Mouse (Mus musculus): ENCODE measurements around the gene Meiob. TPM values are rescaled to one million over a fixed set of nuclear protein-coding genes. Genes with fewer than 3 reads are reported as not detected.

Gene Meiob
- total RNA-seq, 2 experiments from 2014 or later, result not detected

GRCm38 (mm10) chr17:24874405-24874745 is 70.3 kb downstream of the Meiob start:
- DNase-seq, result no peak

DNA sequence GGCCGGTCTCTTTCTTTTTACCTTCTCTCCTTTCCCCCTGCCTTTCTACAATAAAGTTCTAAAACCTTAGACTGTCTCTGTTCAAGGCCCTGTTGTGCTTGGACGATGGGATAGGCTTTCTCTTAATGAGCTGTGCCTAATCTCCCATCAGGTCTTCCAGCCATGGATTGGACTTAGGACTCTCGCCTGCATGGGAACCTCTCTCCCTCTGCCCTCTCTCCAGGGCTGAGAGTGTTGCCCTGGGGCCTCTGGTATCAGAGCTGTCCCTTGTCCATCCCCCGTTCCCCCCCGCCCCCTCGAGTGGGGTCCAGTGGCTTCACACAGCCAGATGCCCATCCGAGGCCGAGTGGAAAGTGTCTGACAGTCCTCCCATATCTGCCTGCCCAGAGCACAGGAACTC is 70.9 kb downstream of the Meiob start:
- no peak for DNase-seq

GRCm38 (mm10) chr17:24877336-24878116 is 73.4 kb downstream of the Meiob start:
- peak; percentile 56 for DNase-seq

DNA sequence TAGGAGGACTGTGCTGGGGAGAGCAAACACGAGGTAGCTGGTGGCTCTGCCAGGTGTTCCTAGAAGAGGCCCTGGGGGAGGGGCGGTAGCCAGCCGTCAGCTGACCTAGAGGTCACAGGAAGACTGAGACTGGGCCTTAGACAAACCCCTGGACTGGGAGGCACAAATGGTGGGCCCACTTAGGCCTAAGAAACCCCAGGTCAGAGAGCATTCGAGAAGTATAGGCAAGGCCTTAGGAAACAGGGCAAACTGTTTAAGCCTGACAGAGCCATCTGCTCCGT is 74.0 kb downstream of the Meiob start:
- DNase-seq, result peak; percentile 63

DNA sequence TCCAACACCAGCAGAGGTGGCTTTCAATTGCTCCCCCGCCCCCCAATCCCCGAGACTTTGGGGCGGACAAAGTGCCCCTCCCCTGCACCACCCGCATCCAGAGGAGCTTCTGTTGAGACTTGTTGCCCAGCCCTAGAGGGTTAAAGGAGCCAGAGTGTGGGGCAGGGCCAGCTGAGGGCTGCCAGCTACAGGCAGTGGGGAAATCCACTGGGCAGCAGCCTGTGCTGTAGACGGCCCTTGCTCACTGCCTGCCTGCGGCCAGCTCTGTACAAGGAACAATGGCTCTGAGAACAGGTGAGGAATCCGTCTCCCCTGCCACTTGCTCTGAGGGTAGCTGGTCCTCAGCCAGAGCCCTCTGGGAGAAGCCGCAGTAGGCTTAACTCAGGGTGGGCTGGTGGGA is 74.4 kb downstream of the Meiob start:
- no peak for DNase-seq

GRCm38 (mm10) chr17:24881738-24882440 is 77.8 kb downstream of the Meiob start:
- DNase-seq, result no peak

DNA sequence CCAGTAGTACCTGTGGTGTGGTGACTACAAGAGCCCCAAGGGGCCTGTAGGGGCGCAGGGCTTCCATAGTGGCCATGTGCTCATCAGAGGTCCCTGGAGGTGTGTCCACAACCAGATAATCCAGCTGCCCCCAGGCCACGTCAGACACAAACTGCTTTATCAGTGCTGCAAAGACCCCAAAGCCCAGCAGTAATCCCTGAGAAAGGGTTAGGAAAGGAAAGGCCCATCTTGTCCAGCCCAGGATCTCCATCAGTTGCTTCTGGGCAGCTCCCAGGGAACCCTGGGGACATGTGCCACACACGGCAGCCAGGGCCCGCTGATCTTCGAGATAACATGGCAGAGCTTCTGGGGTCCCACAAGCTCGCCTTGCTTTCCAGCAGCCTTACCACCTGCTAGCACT is 80.3 kb downstream of the Meiob start:
- DNase-seq, result no peak

GRCm38 (mm10) chr17:24885356-24886133 is 81.5 kb downstream of the Meiob start:
- DNase-seq, result no peak

GRCm38 (mm10) chr17:24886134-24886931 is 82.2 kb downstream of the Meiob start, which contains the start of the genes Nubp2 and Spsb3:
TSS of gene Nubp2 (minus strand) at chr17:24886349.
TSS of gene Spsb3 (plus strand) at chr17:24886643.
- DNase-seq, result peak; percentile 99

- no peak for DNase-seq
Measured at GRCm38 (mm10) chr17:24886932-24887271, 82.8 kb downstream of the Meiob start.

DNA sequence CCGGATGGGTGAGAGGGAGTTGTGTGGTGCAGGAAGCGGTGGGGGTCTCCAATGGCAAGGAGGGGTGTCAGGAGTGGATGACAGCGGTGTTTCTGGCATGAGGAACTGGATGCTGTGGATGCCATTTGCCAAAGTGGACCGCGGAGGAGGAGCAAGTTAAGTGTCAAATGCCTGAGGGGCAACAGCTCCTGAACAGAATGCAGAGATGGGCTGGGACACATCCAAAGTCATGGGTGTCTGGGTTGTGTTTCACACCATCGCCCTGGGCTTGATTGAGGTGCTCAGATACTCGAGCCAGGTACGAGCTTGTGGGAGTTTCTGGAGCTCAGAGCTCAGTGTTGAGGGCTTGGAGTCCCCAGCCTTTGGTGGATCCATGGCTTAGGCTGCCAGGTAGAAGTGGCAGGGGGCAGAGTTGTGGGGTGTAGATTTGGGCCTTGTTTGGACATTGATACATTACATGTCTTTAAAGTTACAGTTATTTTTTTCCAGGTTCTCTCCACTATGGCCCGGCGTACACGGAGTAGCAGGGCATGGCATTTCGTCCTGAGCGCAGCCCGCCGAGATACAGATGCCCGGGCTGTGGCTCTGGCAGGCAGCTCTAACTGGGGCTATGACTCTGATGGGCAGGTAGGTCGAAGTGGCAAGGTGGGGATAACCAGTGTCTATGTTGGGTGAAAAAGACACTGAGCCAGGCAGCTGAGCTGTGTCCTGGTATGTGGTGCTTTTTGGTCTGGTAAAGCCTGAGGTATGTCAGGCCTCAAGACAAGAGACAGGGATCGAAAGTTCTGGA is 83.4 kb downstream of the Meiob start:
- DNase-seq, result no peak

DNA sequence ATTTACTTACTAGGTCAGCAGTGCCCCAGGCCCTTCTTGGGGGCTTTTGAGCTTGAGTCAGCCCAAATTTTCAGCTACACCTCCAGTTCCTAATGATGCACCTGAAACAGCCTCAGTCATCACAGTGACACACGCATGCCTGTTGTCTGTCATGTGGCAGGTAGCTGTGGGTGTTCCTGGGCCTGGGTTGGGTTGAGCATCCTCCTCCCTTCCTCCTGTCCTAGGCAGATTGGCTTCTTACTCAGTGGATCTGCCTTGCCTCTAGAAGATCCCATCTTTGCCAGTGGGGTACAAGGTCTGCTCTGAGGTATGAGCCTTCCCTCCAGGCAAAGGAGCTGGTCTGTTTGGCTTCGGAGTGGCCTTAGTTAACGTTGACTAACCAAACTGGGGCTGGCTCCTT is 84.8 kb downstream of the Meiob start:
- no peak for DNase-seq

Other genes with a start within 250 kb of the Meiob start
- 10 to 100 TPM; 51.7 to 61.1 TPM for gene Tsc2, start 171.7 kb upstream of the Meiob start, total RNA-seq (2021)
- 1 to 10 TPM; 4.3 TPM for gene Nthl1, start 171.6 kb upstream of the Meiob start, total RNA-seq (2021)
- 10 to 100 TPM; 30.1 to 33.4 TPM for gene Slc9a3r2, start 154.0 kb upstream of the Meiob start, total RNA-seq (2021)
- not detected for gene Npw, start 145.8 kb upstream of the Meiob start, total RNA-seq (2021)
- gene Zfp598, start 134.6 kb upstream of the Meiob start, total RNA-seq (2021), result 10 to 100 TPM; 18.0 to 21.0 TPM
- gene Syngr3, start 114.3 kb upstream of the Meiob start, total RNA-seq (2021), result under 1 TPM; 0.16 to 0.52 TPM
- gene Gfer, start 108.1 kb upstream of the Meiob start, total RNA-seq (2021), result 10 to 100 TPM; 22.2 to 24.6 TPM
- 1 to 10 TPM; 1.6 to 1.9 TPM for gene Noxo1, start 108.1 kb upstream of the Meiob start, total RNA-seq (2021)
- 10 to 100 TPM; 16.7 to 19.4 TPM for gene Tbl3, start 96.6 kb upstream of the Meiob start, total RNA-seq (2021)
- gene Rnf151, start 86.2 kb upstream of the Meiob start, total RNA-seq (2021), result not detected
- gene Rps2, start 86.2 kb upstream of the Meiob start, total RNA-seq (2021), result 100 to 1,000 TPM; 732 to 736 TPM
- gene Ndufb10, start 79.8 kb upstream of the Meiob start, total RNA-seq (2021), result 100 to 1,000 TPM; 400 to 516 TPM
- gene Rpl3l, start 76.5 kb upstream of the Meiob start, total RNA-seq (2021), result 100 to 1,000 TPM; 593 to 752 TPM
- gene Msrb1, start 67.6 kb upstream of the Meiob start, total RNA-seq (2021), result 100 to 1,000 TPM; 127 to 132 TPM
- gene Hs3st6, start 51.3 kb upstream of the Meiob start, total RNA-seq (2021), result under 1 TPM in 1 of 2 experiments, not detected in 1; 0.32 TPM
- gene Hagh, start 35.9 kb downstream of the Meiob start, total RNA-seq (2021), result 10 to 100 TPM; 78.0 to 86.1 TPM
- 10 to 100 TPM; 30.7 to 33.6 TPM for gene Fahd1, start 46.1 kb downstream of the Meiob start, total RNA-seq (2021)
- gene Igfals, start 61.7 kb downstream of the Meiob start, total RNA-seq (2021), result 1 to 10 TPM; 3.6 to 7.0 TPM
- gene Nubp2, start 82.1 kb downstream of the Meiob start, total RNA-seq (2021), result 10 to 100 TPM; 15.0 to 18.5 TPM
- gene Spsb3, start 82.4 kb downstream of the Meiob start, total RNA-seq (2021), result 10 to 100 TPM; 28.2 to 30.4 TPM
- 10 to 100 TPM; 12.0 to 20.8 TPM for gene Eme2, start 90.8 kb downstream of the Meiob start, total RNA-seq (2021)
- gene Mrps34, start 90.8 kb downstream of the Meiob start, total RNA-seq (2021), result 100 to 1,000 TPM; 108 to 121 TPM
- 10 to 100 TPM; 13.5 to 14.7 TPM for gene Nme3, start 92.2 kb downstream of the Meiob start, total RNA-seq (2021)
- 10 to 100 TPM; 23.5 to 37.8 TPM for gene Mapk8ip3, start 132.7 kb downstream of the Meiob start, total RNA-seq (2021)
- 10 to 100 TPM; 17.2 to 24.5 TPM for gene Jpt2, start 156.4 kb downstream of the Meiob start, total RNA-seq (2021)
- gene Cramp1l, start 211.5 kb downstream of the Meiob start, total RNA-seq (2021), result 1 to 10 TPM; 9.1 to 9.9 TPM
- 1 to 10 TPM; 6.3 to 7.3 TPM for gene Ift140, start 211.8 kb downstream of the Meiob start, total RNA-seq (2021)